Mouse (Mus musculus) neural tube, embryonic 14.5 days (tissue): Measurements from ENCODE around the gene Hsh2d. TPM values are rescaled to one million over a fixed set of nuclear protein-coding genes. Genes with fewer than 3 reads are reported as not detected.

Experiments used
- ATAC-seq: fragments of 200-750 bp; cut with Nextera tagmentation; 2 replicates; pipeline ENCODE4 v1.8.0; 2017; ENCODE audit warnings: low read depth, mild to moderate bottlenecking, moderate TSS enrichment, moderate library complexity
- H3K27ac ChIP-seq: fragments of 300-500 bp; sonication (generic); 2 replicates; pipeline ENCODE4 v1.5.1; 2014; ENCODE audit warnings: low read depth, mild to moderate bottlenecking, control low read depth, low read length, moderate library complexity, mixed read lengths
- H3K27me3 ChIP-seq: fragments of 300-500 bp; sonication (generic); 2 replicates; pipeline ENCODE4 v1.6.1; 2014; ENCODE audit warnings: low read length; ENCODE audit not compliant: control insufficient read depth, insufficient read depth
- H3K36me3 ChIP-seq: fragments of 300-500 bp; sonication (generic); 2 replicates; pipeline ENCODE4 v1.6.1; 2014; ENCODE audit warnings: low read length, mixed read lengths; ENCODE audit not compliant: control insufficient read depth, insufficient read depth
- H3K4me1 ChIP-seq: fragments of 300-500 bp; sonication (generic); 2 replicates; pipeline ENCODE4 v1.6.1; 2014; ENCODE audit warnings: low read length; ENCODE audit not compliant: control insufficient read depth, insufficient read depth
- H3K4me2 ChIP-seq: fragments of 300-500 bp; sonication (generic); 2 replicates; pipeline ENCODE4 v1.6.1; 2014; ENCODE audit warnings: mild to moderate bottlenecking, low read depth, low read length, control low read depth
- H3K4me3 ChIP-seq: fragments of 300-500 bp; sonication (generic); 2 replicates; pipeline ENCODE4 v1.5.1; 2014; ENCODE audit warnings: low read depth, low read length, control low read depth, mixed read lengths
- H3K9ac ChIP-seq: fragments of 300-500 bp; sonication (generic); replicated peaks from 2 replicates; pipeline ENCODE4 v1.6.1; 2014; ENCODE audit warnings: low read depth, mild to moderate bottlenecking, control low read depth, low read length, mixed read lengths
- H3K9me3 ChIP-seq: fragments of 300-500 bp; sonication (generic); 2 replicates; pipeline ENCODE4 v1.6.1; 2016; ENCODE audit warnings: low read length; ENCODE audit not compliant: control insufficient read depth
- WGBS: fragments of 180-500 bp; shearing (Covaris S2); extraction: QIAGEN DNeasy Blood & Tissue Kit; methylation state at CpG from one replicate; pipeline ENCODE4 v1.1.7; 2014; 5-methylcytosine and 5-hydroxymethylcytosine counted together
- polyA plus RNA-seq: library from polyadenylated mRNA; unstranded; fragments of >200 nt; fragmentation: Nextera tagmentation; extraction: Ambion mirVana; gene quantifications from 2 replicates; pipeline ENCODE4 v1.2.1, GENCODE M21; 2014

Gene Hsh2d
- polyA plus RNA-seq, 1 experiment from 2014 or later: not detected

DNA sequence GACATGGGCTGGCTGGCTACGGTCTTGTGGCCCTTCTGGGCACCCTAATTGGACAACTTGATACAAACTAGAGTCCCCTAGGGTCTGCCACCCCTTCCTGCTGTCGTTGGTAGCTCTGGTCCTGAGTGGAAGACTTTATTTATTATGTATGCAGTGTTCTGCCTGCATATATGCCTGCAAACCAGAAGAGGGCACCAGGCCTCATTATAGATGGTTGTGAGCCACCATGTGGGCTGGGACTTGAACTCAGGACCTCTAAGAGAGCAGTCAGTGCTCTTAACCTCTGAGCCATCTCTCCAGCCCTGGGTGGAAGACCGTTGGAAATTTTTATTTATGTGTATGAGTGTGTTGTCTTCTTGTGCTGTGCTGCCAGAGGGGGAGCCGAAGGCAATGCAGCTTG, 31.3 kb downstream of the Hsh2d start:
- no peaks in the 10 kb centered on the region for H3K9me3 ChIP-seq
- peak overlapping the region; percentile 61 for H3K4me2 ChIP-seq
- no peak for ATAC-seq
- H3K27ac ChIP-seq: no peak overlapping the region
- H3K36me3 ChIP-seq: peaks cover 15% of the 10 kb centered on the region
- H3K9ac ChIP-seq: no peak overlapping the region
- H3K27me3 ChIP-seq: no peaks in the 10 kb centered on the region
- peaks cover 11% of the 10 kb centered on the region for H3K4me1 ChIP-seq
- WGBS: 78% methylated on average over 4 of the region's 4 CpGs
- peak overlapping the region; percentile 82; the same call in 1 of the 2 replicates for H3K4me3 ChIP-seq

DNA sequence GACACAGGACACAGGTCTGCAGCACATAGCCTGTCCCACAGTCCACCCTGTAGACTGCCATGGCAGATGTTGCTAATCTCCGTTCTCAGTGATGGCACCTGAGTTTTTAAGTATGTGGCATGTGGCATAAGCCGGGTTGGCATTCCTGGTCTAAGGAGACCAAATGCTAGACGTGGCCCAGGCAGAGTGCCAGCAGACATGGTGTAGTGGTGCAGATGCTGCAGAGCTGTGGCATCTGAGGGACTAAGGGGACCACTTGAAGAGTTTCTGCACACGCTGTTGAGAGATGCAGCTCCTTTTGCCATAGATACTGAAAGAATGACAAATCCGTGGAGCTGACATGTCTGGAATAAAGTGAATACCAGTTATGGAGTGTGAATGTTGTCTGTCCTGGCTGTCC, 33.2 kb downstream of the Hsh2d start:
- Histone ChIP-seq H3K27me3 (no peaks in the 10 kb centered on the region), H3K4me1 (peaks cover 11% of the 10 kb centered on the region), H3K27ac (no peak overlapping the region), H3K36me3 (peaks cover 15% of the 10 kb centered on the region), H3K4me3 (no peak overlapping the region), H3K9ac (no peak overlapping the region), H3K4me2 (no peak overlapping the region), H3K9me3 (no peaks in the 10 kb centered on the region)
- ATAC-seq: no peak
- 94% methylated on average over 5 of the region's 5 CpGs for WGBS

- WGBS: under 1% methylated on average over 54 of the region's 54 CpGs
- peak within 1 kb of the TSS; percentile 74 for H3K4me3 ChIP-seq
- H3K4me2 ChIP-seq: peak within 1 kb of the TSS; percentile 80
- H3K27ac ChIP-seq: peak within 1 kb of the TSS; percentile 95
- peaks cover 4% of the 10 kb centered on the region; the same call in 1 of the 2 replicates for H3K36me3 ChIP-seq
- H3K9me3 ChIP-seq: no peaks in the 10 kb centered on the region
- H3K9ac ChIP-seq: peak within 1 kb of the TSS; percentile 70
- H3K27me3 ChIP-seq: no peaks in the 10 kb centered on the region
- peaks cover 14% of the 10 kb centered on the region for H3K4me1 ChIP-seq
- peak; percentile 96 for ATAC-seq
Measured at GRCm38 (mm10) chr8:72239499-72240402, 50.3 kb downstream of the Hsh2d start, which contains the start of gene Ap1m1. Gene Ap1m1 (plus strand): TSS chr8:72240018.

DNA sequence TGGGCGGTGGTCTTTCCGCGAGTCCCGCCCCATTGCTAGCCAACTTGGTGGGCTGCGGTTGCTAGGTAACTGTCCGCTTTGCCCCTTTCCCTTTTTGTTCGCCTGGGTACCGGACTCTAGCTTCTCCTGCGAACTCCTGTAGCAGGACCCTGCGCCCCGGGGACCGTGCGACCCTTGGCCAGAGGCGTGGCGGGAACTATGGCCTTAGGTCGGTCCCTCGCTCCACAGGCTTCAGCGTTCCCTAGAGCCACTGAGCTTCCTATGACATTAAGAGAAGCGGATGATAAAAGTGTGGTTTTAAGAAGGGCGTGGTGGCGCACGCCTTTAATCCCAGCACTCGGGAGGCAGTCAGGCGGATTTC, 50.9 kb downstream of the Hsh2d start:
- no peak for ATAC-seq
- 1% methylated on average over 24 of the region's 24 CpGs for WGBS
- peaks cover 14% of the 10 kb centered on the region for H3K4me1 ChIP-seq
- H3K9me3 ChIP-seq: no peaks in the 10 kb centered on the region
- no peaks in the 10 kb centered on the region for H3K27me3 ChIP-seq
- peak overlapping the region; percentile 74 for H3K4me3 ChIP-seq
- H3K27ac ChIP-seq: peak overlapping the region; percentile 95
- H3K9ac ChIP-seq: peak overlapping the region; percentile 70
- peaks cover 4% of the 10 kb centered on the region; the same call in 1 of the 2 replicates for H3K36me3 ChIP-seq
- H3K4me2 ChIP-seq: peak overlapping the region; percentile 80

DNA sequence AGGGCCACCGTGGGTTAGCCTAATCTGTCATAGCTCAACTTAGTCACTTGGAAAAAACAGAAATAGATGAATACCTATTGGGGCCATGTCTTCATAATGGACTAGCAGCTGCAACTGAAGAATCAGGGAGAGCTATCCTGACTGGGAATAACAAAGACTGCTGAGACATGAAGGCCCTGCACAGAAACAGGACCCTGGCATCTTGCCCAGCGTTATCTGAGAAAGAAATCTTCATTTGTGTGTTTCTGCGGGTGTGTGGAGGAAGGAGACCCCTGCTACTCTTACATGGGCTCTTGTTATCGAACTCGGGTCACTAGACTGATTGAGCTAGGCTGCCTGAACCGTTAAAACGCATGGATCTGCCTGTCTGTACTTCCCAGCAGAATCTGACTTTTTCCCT, 51.5 kb downstream of the Hsh2d start:
- 64% methylated on average over 7 of the region's 7 CpGs for WGBS

DNA sequence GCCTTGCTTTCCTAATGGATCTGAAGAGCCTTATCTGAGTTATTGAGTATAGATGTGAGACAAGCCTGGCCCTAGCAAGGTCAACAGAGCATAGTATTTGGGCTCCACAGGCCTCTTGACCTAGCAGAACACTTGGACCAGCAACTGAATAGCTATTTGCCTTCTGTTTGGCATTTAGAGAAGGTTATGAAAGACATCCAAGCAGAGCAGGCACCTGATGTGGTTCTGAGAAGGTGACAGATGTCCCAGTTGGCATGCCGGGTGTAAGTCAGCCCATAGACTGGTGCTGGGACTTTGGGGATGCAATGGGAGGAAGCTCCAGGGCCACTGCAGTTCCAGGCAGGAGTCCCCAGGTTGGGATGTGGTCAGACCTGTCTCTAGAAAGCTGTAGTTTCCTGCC, 52.8 kb downstream of the Hsh2d start:
- H3K4me3 ChIP-seq: no peak overlapping the region
- ATAC-seq: no peak
- H3K9me3 ChIP-seq: no peaks in the 10 kb centered on the region
- no peak overlapping the region for H3K4me2 ChIP-seq
- H3K27me3 ChIP-seq: no peaks in the 10 kb centered on the region
- no peak overlapping the region for H3K27ac ChIP-seq
- H3K9ac ChIP-seq: no peak overlapping the region
- peaks cover 4% of the 10 kb centered on the region; the same call in 1 of the 2 replicates for H3K36me3 ChIP-seq
- H3K4me1 ChIP-seq: peaks cover 14% of the 10 kb centered on the region
- 100% methylated on average over 1 of the region's 1 CpGs for WGBS

More for the DNA sequence above, 51.5 kb downstream of the Hsh2d start:
- Histone ChIP-seq H3K4me2 (peak overlapping the region; percentile 80), H3K27ac (no peak overlapping the region), H3K9ac (peak overlapping the region; percentile 70; the same call in 1 of the 2 replicates), H3K9me3 (no peaks in the 10 kb centered on the region), H3K27me3 (no peaks in the 10 kb centered on the region), H3K4me1 (peaks cover 14% of the 10 kb centered on the region), H3K36me3 (peaks cover 4% of the 10 kb centered on the region; the same call in 1 of the 2 replicates), H3K4me3 (peak overlapping the region; percentile 74)
- no peak for ATAC-seq

DNA sequence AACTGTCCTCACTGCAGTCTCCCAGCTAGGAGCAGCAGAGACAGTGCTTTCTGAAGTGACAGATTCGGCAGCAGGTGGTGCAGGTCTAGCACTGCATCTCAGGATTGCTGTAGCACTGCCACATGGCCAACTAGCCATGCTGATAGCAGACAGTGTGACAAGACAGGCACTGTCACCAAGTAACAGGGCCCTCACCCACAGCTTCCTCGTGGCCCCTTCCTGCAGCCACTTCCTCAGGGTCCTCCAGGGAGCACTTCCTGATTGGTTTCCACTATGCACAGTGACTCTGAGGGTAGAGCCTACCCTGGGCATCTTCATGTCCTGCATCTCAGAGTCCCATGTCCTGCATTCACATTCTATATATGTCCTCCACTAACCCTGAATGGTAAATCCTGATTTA, 55.2 kb downstream of the Hsh2d start:
- H3K4me3 ChIP-seq: no peak overlapping the region
- H3K9me3 ChIP-seq: no peaks in the 10 kb centered on the region
- H3K9ac ChIP-seq: no peak overlapping the region
- no peaks in the 10 kb centered on the region for H3K27me3 ChIP-seq
- H3K4me1 ChIP-seq: peaks cover 14% of the 10 kb centered on the region
- 86% methylated on average over 2 of the region's 2 CpGs for WGBS
- H3K36me3 ChIP-seq: peaks cover 4% of the 10 kb centered on the region; the same call in 1 of the 2 replicates
- no peak for ATAC-seq
- no peak overlapping the region for H3K4me2 ChIP-seq
- no peak overlapping the region for H3K27ac ChIP-seq
